Mouse (Mus musculus): ENCODE measurements around the gene Henmt1. TPM values are rescaled to one million over a fixed set of nuclear protein-coding genes. Genes with fewer than 3 reads are reported as not detected.

The Henmt1 gene
- 0.43 and 0.78 TPM in 2 replicates for polyA plus RNA-seq (2014; fragmentation: Nextera tagmentation; extraction: Ambion mirVana)

- H3K4me2 ChIP-seq (replicated peaks; ENCODE audit: low read depth, low read length) = peak within 1 kb of the TSS; percentile 44
- H3K4me3 ChIP-seq (ENCODE audit: low read depth, low read length) = peak within 1 kb of the TSS; percentile 28
- H3K27me3 ChIP-seq (ENCODE audit: control insufficient read depth, insufficient read depth, low read length) = no peaks in the 10 kb centered on the region
- no peak for ATAC-seq (ENCODE audit: insufficient number of reproducible peaks, insufficient read depth, low FRiP score, low read depth)
- H3K9ac ChIP-seq (replicated peaks; ENCODE audit: low read depth, low read length) = no peak within 1 kb of the TSS
- H3K9me3 ChIP-seq (ENCODE audit: control insufficient read depth, low read depth, low read length) = no peaks in the 10 kb centered on the region
- no peaks in the 10 kb centered on the region for H3K4me1 ChIP-seq (ENCODE audit: control insufficient read depth, insufficient read depth, low read length)
- 86% methylated on average over 5 of the region's 5 CpGs for WGBS
- H3K27ac ChIP-seq (ENCODE audit: low read length) = no peak within 1 kb of the TSS
- no peaks in the 10 kb centered on the region for H3K36me3 ChIP-seq (ENCODE audit: control insufficient read depth, insufficient read depth, low read length)
Measured at GRCm38 (mm10) chr3:108939573-108939972, at the start of gene Henmt1. TSS of gene Henmt1 (plus strand) at chr3:108939873.

DNA sequence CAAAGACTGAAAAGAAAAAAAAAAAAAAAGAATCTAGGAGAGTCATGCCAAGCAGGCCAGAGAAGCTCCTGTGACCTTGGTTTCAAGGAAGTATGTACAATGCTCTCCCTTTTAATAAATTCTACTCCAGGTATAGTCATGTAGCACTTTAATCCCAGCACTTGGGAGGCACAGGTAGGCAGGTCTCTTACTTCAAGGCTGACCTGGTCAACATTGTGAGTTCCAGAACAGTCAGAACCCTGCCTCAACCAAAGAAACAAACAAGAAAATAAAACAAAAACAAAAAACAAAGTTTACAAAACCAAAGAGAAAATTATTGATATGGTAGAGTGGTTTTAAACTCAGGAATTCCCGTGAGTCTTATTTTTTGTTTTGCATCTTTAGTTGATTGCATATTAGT is 49.8 kb upstream of the Henmt1 start, which contains the start of gene Fndc7:
Fndc7 (minus strand) TSS at position 101 of the 400 bp plus-strand sequence.
- H3K4me3 ChIP-seq (ENCODE audit: low read depth, low read length) = no peak within 1 kb of the TSS
- no peaks in the 10 kb centered on the region for H3K36me3 ChIP-seq (ENCODE audit: control insufficient read depth, insufficient read depth, low read length)
- no peak within 1 kb of the TSS for H3K27ac ChIP-seq (ENCODE audit: low read length)
- no peaks in the 10 kb centered on the region for H3K4me1 ChIP-seq (ENCODE audit: control insufficient read depth, insufficient read depth, low read length)
- no peaks in the 10 kb centered on the region for H3K27me3 ChIP-seq (ENCODE audit: control insufficient read depth, insufficient read depth, low read length)
- no peak for ATAC-seq (ENCODE audit: insufficient number of reproducible peaks, insufficient read depth, low FRiP score, low read depth)
- no peak within 1 kb of the TSS for H3K4me2 ChIP-seq (replicated peaks; ENCODE audit: low read depth, low read length)
- no peaks in the 10 kb centered on the region for H3K9me3 ChIP-seq (ENCODE audit: control insufficient read depth, low read depth, low read length)
- no peak within 1 kb of the TSS for H3K9ac ChIP-seq (replicated peaks; ENCODE audit: low read depth, low read length)
- WGBS = 87% methylated on average over 1 of the region's 1 CpGs

DNA sequence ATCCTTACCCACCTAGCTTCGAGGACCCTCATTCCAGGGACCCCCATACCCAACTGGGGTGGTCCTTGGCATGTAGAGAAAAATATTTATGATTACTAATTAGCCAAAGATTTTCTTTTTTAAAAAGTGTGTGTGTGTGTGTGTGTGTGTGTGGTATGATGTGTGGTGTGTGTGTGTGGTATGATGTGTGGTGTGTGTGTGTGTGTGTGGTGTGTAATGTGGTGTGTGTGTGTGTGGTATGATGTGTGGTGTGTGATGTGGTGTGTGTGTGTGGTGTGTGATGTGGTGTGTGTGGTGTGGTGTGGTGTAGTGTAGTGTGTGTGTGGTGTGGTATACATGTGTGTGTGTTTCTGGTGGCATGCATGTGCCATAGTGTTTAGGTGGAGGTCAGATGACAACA is 47.6 kb upstream of the Henmt1 start:
- Histone ChIP-seq H3K4me3 (ENCODE audit: low read depth, low read length) (no peak overlapping the region), H3K27me3 (ENCODE audit: control insufficient read depth, insufficient read depth, low read length) (no peaks in the 10 kb centered on the region), H3K36me3 (ENCODE audit: control insufficient read depth, insufficient read depth, low read length) (no peaks in the 10 kb centered on the region), H3K9me3 (ENCODE audit: control insufficient read depth, low read depth, low read length) (no peaks in the 10 kb centered on the region), H3K4me1 (ENCODE audit: control insufficient read depth, insufficient read depth, low read length) (no peaks in the 10 kb centered on the region), H3K4me2 (replicated peaks; ENCODE audit: low read depth, low read length) (no peak overlapping the region), H3K27ac (ENCODE audit: low read length) (no peak overlapping the region), H3K9ac (replicated peaks; ENCODE audit: low read depth, low read length) (no peak overlapping the region)
- ATAC-seq (ENCODE audit: insufficient number of reproducible peaks, insufficient read depth, low FRiP score, low read depth) = no peak
- 93% methylated on average over 1 of the region's 1 CpGs for WGBS

- H3K4me2 ChIP-seq (replicated peaks; ENCODE audit: low read depth, low read length) = no peak overlapping the region
- no peaks in the 10 kb centered on the region for H3K4me1 ChIP-seq (ENCODE audit: control insufficient read depth, insufficient read depth, low read length)
- H3K9ac ChIP-seq (replicated peaks; ENCODE audit: low read depth, low read length) = no peak overlapping the region
- no peak for ATAC-seq (ENCODE audit: insufficient number of reproducible peaks, insufficient read depth, low FRiP score, low read depth)
- 59% methylated on average over 4 of the region's 4 CpGs for WGBS
- H3K27me3 ChIP-seq (ENCODE audit: control insufficient read depth, insufficient read depth, low read length) = no peaks in the 10 kb centered on the region
- H3K4me3 ChIP-seq (ENCODE audit: low read depth, low read length) = no peak overlapping the region
- H3K36me3 ChIP-seq (ENCODE audit: control insufficient read depth, insufficient read depth, low read length) = no peaks in the 10 kb centered on the region
- H3K9me3 ChIP-seq (ENCODE audit: control insufficient read depth, low read depth, low read length) = no peaks in the 10 kb centered on the region
- no peak overlapping the region for H3K27ac ChIP-seq (ENCODE audit: low read length)
Measured at GRCm38 (mm10) chr3:108892914-108893313, 46.8 kb upstream of the Henmt1 start.

- H3K9ac ChIP-seq (replicated peaks; ENCODE audit: low read depth, low read length) = no peak overlapping the region
- no peak for ATAC-seq (ENCODE audit: insufficient number of reproducible peaks, insufficient read depth, low FRiP score, low read depth)
- peaks cover 22% of the 10 kb centered on the region; the same call in 1 of the 2 replicates for H3K36me3 ChIP-seq (ENCODE audit: control insufficient read depth, insufficient read depth, low read length)
- H3K9me3 ChIP-seq (ENCODE audit: control insufficient read depth, low read depth, low read length) = no peaks in the 10 kb centered on the region
- no peak overlapping the region for H3K4me3 ChIP-seq (ENCODE audit: low read depth, low read length)
- no peak overlapping the region for H3K27ac ChIP-seq (ENCODE audit: low read length)
- no peaks in the 10 kb centered on the region for H3K27me3 ChIP-seq (ENCODE audit: control insufficient read depth, insufficient read depth, low read length)
- no peaks in the 10 kb centered on the region for H3K4me1 ChIP-seq (ENCODE audit: control insufficient read depth, insufficient read depth, low read length)
- WGBS = 92% methylated on average over 4 of the region's 4 CpGs
- H3K4me2 ChIP-seq (replicated peaks; ENCODE audit: low read depth, low read length) = no peak overlapping the region
Measured at GRCm38 (mm10) chr3:108898640-108899039, 41.0 kb upstream of the Henmt1 start.

DNA sequence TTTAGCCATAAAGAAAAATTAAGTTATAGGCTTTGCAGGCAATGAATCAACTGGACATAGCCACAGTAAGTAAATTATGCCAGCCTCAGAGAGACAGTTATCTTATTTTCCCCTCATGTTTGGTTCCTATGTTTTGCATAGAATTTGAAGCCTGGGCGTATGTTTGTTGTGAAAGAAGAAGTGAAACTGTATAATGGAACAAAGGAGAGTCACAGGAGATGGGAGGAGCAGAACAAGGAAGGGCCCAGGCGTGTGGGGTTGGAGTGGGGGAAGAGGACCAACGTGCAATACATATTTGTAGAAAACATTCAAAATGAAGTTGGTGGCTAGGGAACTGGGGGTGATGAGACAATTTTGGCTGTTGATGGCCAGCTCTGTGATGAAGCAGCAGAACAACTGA is 39.5 kb upstream of the Henmt1 start:
- no peak for ATAC-seq (ENCODE audit: insufficient number of reproducible peaks, insufficient read depth, low FRiP score, low read depth)
- WGBS = 89% methylated on average over 3 of the region's 3 CpGs

GRCm38 (mm10) chr3:108900681-108901080 is 39.0 kb upstream of the Henmt1 start:
- no peaks in the 10 kb centered on the region for H3K9me3 ChIP-seq (ENCODE audit: control insufficient read depth, low read depth, low read length)
- WGBS = 66% methylated on average over 5 of the region's 5 CpGs
- H3K27me3 ChIP-seq (ENCODE audit: control insufficient read depth, insufficient read depth, low read length) = no peaks in the 10 kb centered on the region
- H3K36me3 ChIP-seq (ENCODE audit: control insufficient read depth, insufficient read depth, low read length) = peaks cover 42% of the 10 kb centered on the region
- ATAC-seq (ENCODE audit: insufficient number of reproducible peaks, insufficient read depth, low FRiP score, low read depth) = no peak
- no peak overlapping the region for H3K4me3 ChIP-seq (ENCODE audit: low read depth, low read length)
- H3K9ac ChIP-seq (replicated peaks; ENCODE audit: low read depth, low read length) = no peak overlapping the region
- no peaks in the 10 kb centered on the region for H3K4me1 ChIP-seq (ENCODE audit: control insufficient read depth, insufficient read depth, low read length)
- H3K4me2 ChIP-seq (replicated peaks; ENCODE audit: low read depth, low read length) = no peak overlapping the region
- H3K27ac ChIP-seq (ENCODE audit: low read length) = no peak overlapping the region

More for the DNA sequence above, 39.5 kb upstream of the Henmt1 start:
- Histone ChIP-seq H3K4me1 (ENCODE audit: control insufficient read depth, insufficient read depth, low read length) (no peaks in the 10 kb centered on the region), H3K9me3 (ENCODE audit: control insufficient read depth, low read depth, low read length) (no peaks in the 10 kb centered on the region), H3K9ac (replicated peaks; ENCODE audit: low read depth, low read length) (no peak overlapping the region), H3K4me2 (replicated peaks; ENCODE audit: low read depth, low read length) (no peak overlapping the region), H3K4me3 (ENCODE audit: low read depth, low read length) (no peak overlapping the region), H3K27me3 (ENCODE audit: control insufficient read depth, insufficient read depth, low read length) (no peaks in the 10 kb centered on the region), H3K27ac (ENCODE audit: low read length) (no peak overlapping the region), H3K36me3 (ENCODE audit: control insufficient read depth, insufficient read depth, low read length) (peaks cover 37% of the 10 kb centered on the region)

GRCm38 (mm10) chr3:108902038-108902437 is 37.6 kb upstream of the Henmt1 start:
- Histone ChIP-seq H3K4me1 (ENCODE audit: control insufficient read depth, insufficient read depth, low read length) (no peaks in the 10 kb centered on the region), H3K4me3 (ENCODE audit: low read depth, low read length) (no peak overlapping the region), H3K27me3 (ENCODE audit: control insufficient read depth, insufficient read depth, low read length) (no peaks in the 10 kb centered on the region), H3K9me3 (ENCODE audit: control insufficient read depth, low read depth, low read length) (no peaks in the 10 kb centered on the region), H3K36me3 (ENCODE audit: control insufficient read depth, insufficient read depth, low read length) (peaks cover 48% of the 10 kb centered on the region), H3K27ac (ENCODE audit: low read length) (no peak overlapping the region), H3K4me2 (replicated peaks; ENCODE audit: low read depth, low read length) (no peak overlapping the region), H3K9ac (replicated peaks; ENCODE audit: low read depth, low read length) (no peak overlapping the region)
- WGBS = 56% methylated on average over 2 of the region's 2 CpGs
- no peak for ATAC-seq (ENCODE audit: insufficient number of reproducible peaks, insufficient read depth, low FRiP score, low read depth)

DNA sequence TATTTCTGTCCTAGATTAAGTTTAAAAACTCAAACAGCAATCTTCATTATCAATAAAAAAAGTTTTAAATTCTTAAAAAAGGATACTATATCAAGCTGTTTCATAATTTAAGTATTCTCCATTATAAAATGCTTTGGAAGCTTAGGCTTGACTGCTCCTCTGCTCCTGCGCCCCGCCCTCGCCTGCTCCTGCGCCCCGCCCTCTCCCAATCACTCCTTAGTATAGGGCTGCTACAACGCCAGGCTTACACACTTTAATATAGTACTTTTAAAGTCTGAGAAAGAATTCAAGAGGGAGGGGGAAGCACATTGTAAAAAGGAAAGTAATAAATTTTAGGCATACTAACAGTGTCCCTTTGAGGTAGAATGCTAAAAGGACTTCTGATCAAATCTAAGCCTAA is 36.7 kb upstream of the Henmt1 start:
- 89% methylated on average over 6 of the region's 6 CpGs for WGBS
- H3K9ac ChIP-seq (replicated peaks; ENCODE audit: low read depth, low read length) = no peak overlapping the region
- H3K4me2 ChIP-seq (replicated peaks; ENCODE audit: low read depth, low read length) = no peak overlapping the region
- H3K9me3 ChIP-seq (ENCODE audit: control insufficient read depth, low read depth, low read length) = no peaks in the 10 kb centered on the region
- peaks cover 56% of the 10 kb centered on the region for H3K36me3 ChIP-seq (ENCODE audit: control insufficient read depth, insufficient read depth, low read length)
- ATAC-seq (ENCODE audit: insufficient number of reproducible peaks, insufficient read depth, low FRiP score, low read depth) = no peak
- no peaks in the 10 kb centered on the region for H3K4me1 ChIP-seq (ENCODE audit: control insufficient read depth, insufficient read depth, low read length)
- no peaks in the 10 kb centered on the region for H3K27me3 ChIP-seq (ENCODE audit: control insufficient read depth, insufficient read depth, low read length)
- H3K27ac ChIP-seq (ENCODE audit: low read length) = no peak overlapping the region
- H3K4me3 ChIP-seq (ENCODE audit: low read depth, low read length) = no peak overlapping the region
